Mouse (Mus musculus) ES-CJ7 (cell line): ENCODE measurements around the gene Slc23a4.

Experiments
- DNase-seq: peaks from one replicate; pipeline ENCODE4 v3.0.0; 2011; ENCODE audit warnings: low read depth, low spot score

Slc23a4 gene

DNA sequence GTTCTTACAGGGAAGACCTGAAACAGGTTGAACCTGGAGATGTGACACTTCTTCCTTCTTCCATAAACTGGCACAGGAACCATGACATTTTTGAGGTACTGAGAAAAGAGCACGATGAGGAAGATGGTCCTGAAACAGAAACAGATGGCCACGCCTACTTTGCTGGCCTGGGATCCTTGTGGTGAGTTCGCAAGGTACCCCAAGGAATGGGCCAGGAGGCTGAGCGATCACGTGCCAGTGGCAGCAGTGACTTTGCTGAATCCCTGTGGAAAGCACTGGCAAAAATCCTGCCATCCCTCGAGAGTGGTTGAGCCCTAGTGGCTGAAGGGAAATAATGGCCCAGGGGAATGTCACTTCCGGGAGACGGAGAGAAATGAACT, 32.4 kb downstream of the Slc23a4 start:
- DNase-seq: peak; percentile 26

DNA sequence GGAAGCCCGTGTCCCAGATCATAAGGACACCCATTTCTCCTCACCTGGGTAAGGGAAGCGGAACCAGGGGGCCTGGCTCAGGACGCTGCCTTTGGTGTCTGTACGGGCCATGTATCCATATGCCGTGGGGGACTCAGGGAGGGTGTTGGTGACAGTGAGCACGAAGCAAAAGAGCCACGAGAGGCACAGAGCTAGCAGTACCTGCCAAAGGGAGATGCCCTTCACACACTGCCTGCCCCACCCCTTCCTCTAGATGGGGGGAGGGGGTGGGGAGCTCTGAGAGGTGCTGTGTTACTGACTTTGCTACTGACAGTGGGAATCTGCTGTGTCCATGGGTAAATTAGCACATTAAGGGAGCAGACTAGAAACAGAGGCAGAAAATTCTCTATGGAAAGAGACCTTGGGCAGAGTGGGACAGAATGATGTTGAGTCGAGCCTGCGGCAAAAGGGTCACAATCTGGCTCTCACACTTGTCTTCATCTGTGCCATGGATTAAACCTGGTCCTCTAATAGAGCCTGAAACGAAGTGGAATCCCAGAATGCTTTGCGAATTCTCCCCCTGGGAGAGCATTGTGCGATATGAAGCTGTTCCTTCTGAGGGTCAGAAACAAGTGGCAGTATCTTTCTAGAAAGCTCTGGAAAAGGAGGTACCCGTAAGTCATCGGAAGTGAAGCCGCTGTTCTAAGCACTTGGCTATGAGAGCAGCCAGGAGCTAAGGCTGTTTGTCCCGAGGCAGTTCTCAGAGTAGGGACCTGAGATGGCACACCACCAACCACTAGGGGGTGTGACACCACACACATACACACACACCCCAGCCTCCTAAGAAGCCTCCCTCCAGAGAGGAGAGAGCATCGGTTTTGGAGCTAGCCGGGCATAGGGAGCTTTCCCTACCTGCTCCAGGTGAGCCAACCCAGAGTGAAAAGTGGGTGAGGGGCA, 33.0 kb downstream of the Slc23a4 start:
- DNase-seq: peak; percentile 89

DNA sequence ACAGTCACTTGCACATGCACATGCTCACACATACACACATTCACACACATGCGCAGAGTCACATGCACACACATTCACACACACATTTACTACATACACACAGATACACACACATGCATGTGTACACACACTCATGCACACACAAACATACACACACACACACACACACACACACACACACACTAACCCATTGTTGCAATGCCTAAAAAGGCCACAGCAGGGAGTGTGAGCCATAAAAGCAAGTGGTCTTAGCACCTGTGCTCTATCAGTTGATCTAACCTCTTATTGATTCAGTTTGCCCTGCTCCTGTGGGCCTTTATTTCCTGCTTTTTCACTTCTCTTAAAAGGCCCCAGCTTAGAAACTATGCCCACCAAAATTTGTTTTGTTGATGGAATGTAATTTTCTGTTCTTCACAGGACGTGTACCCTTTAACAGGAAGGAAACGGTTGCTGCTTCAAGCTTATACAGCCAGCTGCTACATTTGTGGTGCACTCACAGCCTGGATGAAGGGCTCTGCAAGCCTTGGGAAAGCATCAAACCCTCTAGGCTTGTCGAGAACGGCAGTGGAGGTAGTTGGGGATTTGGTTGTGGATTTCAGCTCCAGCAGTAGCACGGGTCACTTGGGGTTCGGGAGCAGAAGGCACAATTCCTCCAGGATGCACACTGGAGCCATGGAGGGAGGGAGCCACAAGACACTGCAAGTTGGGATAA, 36.1 kb downstream of the Slc23a4 start:
- DNase-seq: no peak

DNA sequence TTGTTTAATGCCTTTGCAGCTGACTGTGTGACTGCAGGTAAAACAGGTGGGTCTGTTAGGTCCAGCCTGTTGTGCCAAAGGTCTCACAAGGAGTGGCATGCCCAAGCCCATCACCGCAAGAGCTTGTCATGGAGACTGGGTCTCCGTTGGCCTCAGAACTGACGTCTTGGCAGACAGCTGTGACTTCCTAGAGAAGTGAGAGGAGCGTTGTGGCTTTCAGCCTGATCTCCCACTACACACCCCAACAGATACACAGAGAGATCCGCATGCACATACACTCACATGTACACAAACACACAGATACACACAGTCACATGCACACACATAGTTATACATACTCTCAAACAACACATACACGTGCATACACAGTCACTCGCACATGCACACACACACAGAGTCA, 36.7 kb downstream of the Slc23a4 start:
- DNase-seq: no peak

DNA sequence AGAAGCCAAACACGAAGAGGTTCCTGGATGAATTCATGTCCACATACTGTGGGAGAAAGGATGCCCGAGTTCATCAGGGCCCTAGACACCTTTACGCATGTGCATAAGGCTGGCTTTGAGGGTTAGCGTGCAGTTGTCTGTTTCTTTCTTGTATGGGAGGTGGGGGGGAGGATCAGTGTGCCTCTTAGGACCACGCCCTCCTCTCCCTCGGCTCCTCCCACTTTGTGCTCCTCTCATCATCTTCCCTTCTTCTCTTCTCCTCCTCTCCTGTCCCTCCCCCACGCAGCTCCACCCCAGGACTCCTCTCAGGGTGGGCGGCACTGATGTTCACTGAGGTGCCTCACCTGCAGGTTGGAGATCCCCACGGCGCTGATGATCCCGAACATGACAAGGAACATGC, 39.7 kb downstream of the Slc23a4 start:
- DNase-seq: peak; percentile 41

DNA sequence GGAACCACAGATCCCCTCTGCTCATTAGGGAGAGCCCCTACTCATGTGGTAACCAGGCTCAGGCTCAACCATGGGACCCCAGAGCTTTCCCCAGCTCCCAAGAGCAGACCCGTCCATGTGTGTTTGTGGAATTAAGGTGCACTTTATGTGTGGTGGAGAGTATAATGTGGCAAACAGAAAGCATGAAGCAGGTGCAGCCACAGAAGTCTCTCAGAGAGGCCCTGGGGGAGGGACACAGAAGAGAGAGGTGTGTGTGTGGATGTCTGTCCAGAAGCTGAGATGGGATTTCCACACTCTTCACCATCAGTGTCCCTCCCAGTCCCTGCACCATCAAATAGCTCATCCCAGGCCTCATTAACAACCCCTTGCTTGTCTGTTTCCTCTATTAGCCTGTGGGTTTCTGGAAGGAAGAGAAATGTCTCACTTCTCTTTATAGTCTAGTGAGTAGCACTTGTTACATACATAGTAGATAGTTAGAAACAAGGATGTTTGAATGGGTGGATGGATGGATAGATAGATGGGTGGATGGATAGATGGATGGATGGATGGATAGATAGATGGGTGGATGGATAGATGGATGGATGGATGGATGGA, 41.6 kb downstream of the Slc23a4 start:
- no peak for DNase-seq

DNA sequence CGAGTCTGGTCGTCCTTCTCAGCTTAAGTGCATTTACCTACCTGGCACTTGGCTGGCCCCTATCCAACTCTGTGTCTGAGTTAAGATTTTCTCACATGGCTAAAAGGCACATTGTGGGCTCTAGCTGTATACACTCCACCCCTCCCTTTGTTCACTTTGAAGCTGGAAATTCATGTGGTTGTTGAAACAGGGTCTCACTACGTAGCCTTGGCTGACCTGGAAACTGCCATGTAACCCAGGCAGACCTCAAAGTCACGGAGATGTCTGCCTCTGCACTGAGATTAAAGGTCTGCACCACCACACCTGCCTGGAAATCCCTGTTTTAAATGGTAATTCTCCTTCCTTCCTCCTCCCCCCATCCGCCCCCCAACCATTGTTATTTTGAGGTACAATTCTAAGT, 44.7 kb downstream of the Slc23a4 start:
- DNase-seq: no peak

DNA sequence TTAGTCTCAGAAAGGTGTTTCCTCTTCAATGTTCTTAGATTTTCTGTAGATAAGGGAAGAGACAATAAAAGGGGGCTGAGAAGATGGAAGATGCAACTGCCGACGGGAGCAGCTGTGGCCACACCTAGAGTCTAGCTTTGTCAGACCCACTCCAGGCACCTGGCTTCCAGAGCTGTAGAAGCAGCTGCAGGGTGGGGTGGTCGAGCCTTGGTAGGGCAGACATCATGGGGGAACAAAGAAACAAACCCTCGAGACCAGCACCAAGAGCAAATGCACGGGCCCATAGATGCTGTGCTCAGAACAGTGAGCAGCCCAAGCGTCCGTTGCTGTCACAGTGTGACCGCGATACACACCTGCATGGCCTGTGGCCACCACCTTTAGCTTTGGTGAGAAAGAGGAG, 45.8 kb downstream of the Slc23a4 start:
- no peak for DNase-seq

DNA sequence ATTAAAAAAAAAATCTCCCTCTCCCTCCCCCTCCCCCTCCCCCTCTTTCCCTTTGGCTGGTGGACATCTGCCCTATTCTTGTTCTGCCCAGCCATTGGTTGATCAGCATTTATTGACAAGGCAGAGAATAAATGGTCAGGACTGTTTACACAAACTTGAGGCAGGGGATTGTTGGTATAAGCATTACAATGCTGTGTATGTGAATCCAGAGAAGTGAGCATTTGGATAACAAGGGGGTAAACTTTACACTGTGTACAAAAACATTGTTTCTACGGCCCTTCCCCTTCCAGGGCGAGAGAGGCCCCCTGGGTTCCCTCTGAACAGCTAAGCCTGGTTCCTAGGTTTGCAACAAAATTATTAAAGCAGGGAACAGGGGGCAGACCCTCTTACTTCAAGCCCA, 46.7 kb downstream of the Slc23a4 start:
- peak; percentile 69 for DNase-seq

DNA sequence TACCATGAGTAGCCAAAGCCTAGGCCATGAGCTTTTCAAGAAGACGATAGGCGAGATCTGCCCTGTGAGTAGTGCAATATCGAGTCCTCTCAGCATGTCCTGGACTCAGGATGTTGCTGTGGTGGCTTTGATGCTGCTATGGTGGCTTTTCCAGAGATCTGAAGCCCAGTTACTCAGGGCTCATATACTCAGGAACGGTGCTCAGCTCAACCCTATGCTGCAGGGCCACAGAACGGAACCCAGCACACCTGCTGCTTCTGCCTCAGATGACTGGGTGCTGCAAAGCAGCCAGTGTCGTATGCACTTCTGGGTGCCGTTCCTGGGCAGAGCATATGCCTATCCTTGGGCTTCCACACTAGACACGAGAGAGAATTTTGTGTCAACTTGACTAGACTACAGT, 48.8 kb downstream of the Slc23a4 start:
- DNase-seq: no peak

DNA sequence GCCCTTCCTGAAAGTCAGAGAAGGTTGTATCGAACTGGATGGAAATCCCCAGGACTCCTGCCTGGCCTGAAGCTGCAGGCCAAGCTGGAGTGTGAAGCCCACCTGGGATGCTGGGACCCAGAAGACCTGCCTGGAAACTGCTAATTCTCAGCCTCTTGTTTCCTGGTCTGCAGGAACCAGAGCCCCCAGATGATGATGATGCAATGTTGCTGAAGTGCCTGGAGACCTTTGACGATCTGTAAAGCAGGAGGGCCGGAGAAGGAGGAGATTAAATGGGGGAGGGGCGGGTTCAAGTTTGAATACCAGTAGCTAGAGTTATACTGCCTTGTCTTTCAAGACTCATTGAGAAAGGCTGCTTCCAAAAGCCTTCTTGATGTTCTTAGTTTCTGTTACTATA, 49.3 kb downstream of the Slc23a4 start:
- DNase-seq: no peak

DNA sequence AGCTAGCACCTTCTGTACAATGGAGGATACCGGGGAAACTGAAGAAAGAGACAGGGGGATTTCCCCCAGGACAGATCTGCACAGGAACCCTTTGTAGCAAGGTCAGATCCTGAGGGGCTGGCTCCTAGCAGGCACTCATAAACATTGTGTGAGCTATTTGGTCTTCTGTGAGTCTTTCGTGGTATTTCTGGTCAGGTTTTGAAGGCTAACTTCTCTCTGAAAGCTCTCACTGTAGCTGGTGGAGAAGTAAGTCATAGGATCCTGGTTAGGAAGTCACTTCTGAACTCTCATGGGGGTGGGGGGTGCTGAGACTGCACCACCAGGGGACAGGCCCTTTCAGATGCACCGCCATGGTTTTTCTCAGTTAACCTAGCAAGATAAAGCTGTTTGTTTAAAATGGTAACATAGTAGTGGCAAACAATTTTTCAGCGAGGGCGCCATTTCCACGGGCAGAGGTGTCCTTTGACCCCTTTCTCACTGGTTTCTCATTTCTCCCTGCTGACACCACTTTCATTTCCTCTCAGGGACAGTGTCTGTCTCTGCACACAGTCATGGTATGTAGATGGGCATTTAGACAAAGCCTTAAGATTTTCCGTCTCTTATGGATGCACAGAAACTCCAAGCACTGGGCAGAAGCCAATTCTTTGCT, 49.8 kb downstream of the Slc23a4 start:
- no peak for DNase-seq

DNA sequence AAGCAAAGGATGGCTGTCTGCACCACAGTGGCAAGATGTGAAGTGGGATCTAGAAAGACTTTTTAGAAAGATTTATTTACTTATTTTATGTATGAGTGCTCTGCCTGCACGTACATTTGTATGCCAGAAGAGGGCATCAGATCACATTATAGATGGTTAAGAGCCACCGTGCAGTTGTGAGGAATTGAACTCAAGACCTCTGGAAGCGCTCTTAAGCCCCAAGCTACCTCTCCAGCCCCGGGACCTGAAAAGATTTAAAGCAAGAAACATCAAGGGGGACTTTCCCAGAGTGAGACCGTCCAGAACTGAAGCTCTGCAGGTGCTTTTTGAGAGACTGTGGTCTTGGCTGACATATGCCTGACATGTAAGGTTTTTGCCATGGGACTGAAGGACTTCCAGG, 51.5 kb downstream of the Slc23a4 start:
- no peak for DNase-seq

DNA sequence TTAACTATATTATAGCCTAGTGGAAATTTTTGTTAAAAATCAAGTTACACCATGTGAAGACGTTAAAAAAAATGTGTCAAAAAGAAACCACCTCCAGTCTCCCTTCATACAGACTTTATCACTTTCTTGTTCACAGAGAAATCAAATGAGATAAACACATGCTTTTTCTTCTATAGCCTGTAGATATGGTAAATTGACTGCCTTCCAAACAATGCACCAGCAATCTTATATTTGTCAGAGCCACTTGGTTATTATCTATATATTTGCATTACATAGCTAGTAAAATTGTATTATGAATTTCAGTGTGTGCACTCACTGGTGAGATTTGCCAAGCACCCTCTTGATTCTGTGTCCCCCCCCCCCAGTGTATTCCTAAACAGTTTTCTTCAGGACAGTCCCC, 55.6 kb downstream of the Slc23a4 start:
- no peak for DNase-seq

DNA sequence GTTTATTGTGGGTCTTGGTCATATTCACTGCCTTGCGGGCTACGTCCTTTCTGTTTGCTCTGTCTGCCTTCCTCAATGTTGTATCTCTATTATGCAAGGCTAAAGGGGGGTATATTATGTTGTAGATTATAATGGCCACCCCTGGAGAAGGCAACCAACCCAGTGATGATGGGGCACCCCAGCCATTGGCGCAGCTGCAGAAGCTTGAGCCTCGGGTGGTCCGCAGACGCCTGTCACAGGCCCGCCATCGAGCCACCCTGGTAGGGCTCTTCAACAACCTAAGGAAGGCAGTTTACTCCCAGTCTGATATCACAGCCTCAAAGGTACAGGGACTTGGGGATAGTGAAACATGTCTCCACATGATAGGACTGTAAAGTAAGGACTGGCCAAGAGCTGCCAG, 60.6 kb downstream of the Slc23a4 start:
- no peak for DNase-seq

DNA sequence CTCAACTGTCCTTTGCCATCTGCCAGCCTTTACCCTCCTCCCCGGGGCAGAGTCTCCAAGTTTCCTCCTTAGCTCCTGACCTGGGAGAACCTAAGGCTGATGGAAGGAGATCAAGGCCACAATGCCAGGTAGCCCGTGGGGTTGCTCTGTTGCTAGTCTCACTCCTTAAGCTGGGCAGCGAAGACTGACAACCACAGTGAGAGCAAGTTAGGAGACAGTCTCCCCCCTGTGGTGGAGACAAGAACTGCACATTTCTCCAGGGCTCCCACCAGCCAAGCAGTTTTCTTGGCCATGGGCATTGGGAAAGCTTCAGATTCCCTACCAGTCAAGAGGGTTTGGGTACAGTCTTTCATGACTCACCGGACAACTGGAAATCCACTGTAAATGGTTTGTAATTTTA, 61.0 kb downstream of the Slc23a4 start:
- DNase-seq: peak; percentile 78

DNA sequence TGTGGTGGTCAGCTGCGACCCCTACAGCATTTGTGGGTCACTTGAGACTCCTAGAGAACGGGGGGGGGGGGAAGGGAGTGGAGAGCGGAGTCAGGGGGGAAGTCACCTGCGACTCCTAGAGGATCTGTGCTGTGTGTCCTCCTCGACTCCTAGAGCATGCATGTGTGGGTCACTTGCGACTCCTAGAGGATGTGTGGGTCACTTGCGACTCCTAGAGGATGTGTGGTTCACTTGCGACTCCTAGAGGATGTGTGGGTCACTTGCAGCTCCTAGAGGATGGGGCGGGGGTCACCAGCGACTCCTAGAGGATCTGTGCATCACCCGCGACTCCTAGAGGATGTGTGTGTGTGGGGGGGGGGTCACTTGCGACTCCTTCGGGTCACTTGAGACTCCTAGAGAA, 66.3 kb downstream of the Slc23a4 start:
- DNase-seq: peak; percentile 95

DNA sequence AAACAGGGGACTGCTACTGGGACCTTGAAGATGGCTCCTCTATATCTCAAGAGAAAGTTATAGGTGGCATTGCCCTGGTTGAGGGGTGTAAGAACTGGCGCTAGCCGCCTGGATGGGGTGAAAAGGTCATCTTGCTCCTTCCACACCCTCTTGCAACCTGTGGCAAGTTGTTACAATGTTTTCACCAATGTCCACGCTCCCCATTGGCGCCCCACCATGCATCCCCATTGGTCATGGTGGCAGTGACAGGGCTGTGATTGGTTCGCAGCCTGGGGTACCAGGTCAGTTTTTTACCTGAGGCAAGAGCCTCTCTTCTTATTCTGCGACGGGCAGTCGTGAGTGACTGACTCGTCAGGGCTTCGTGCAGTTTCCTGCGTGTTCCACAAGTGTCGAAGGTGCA, 67.6 kb downstream of the Slc23a4 start:
- DNase-seq: peak; percentile 32

DNA sequence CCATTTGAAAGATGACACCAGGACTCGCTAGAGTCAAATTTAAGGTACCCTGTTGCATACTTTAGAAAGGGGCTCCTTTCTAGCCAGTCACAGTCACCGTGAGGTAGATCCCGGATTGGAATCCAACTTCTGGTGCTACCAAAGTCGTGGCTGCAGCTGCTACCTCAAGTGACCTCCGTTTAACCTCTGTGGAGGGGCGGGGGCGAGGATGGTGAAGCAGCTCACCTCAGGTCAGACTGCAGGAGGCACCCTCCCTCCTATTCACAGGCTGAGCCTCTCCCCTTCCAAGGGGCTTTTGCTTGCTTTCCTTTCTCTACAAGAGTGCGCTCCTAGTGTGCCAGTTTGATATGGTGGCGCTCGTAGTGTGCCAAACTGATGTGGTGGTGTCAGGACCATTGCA, 68.2 kb downstream of the Slc23a4 start, which contains the start of gene Stra8:
Stra8 (plus strand) TSS at position 208 of the 400 bp plus-strand sequence.
- DNase-seq: peak; percentile 78

DNA sequence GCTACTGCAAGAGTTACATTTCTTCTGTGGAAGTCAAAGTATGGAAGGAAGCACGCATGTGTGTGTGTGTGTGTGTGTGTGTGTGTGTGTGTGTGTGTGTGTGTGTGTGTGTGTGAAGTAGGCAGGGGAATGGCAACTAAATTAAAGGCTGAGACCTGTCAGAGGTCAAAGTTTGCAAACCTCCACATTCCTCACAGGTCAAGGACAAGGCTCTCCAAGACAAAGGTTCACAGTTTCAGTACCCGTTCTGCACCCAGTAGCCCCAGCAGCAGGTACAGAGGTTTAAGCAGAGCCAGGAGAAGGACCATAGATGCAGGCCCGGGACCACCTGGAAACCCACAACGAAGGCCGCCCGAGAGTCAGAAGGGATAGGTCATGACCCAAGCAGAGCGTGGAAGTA, 69.1 kb downstream of the Slc23a4 start:
- peak; percentile 53 for DNase-seq

DNA sequence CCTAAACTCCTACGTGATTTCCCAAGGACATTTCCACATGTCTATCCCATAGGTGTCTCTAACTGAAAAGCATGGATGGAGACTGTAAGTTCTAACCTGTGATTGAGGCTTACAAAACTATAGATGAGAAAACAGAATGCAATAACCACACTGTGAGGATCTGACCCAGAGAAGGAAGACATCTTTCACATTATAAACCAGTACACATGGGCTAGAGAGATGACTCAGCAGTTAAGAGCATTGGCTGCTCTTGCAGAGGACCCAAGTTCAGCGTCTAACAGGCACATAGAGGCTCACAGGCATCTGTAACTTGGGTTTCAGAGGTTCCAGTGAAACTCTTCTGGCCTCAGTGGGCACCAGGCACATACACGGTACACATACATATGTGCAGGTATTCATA, 73.7 kb downstream of the Slc23a4 start:
- no peak for DNase-seq
